29 mouse cellular contexts compared by ENCODE assay signal in the genomic region with DNA sequence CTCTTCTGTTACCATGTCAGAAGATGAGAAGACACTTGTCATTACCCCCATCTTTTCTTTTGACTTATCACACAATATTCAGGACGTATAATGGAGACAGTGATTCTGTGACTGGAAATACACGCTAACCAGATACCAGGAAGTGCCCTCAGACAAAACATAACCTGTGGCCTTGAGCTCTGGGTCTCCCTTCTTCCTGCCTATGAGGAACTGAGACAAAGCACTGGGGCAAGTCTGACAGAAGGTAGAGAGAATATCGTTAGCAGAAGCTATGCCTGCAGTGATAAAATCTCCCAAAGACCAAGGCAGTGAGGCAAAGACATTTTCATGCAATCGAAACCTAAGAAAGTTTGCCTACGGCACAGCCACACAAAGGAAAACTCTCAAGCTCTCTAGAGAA. TPM values are rescaled to one million over a fixed set of nuclear protein-coding genes. Genes with fewer than 3 reads are reported as not detected.
DNase-seq lines count a peak whose midpoint lies in the region; ATAC-seq lines count a peak whose summit lies in the region.
"Had no signal": no experiment of that assay in that cellular context is flagged by ENCODE, and none has a peak within 500 bp of the region (broad histone marks: within the 10 kb centered on the region; RNA-seq: fewer than 3 reads in every experiment).

No protein-coding gene starts in this region.

- H3K27me3 ChIP-seq in stomach, embryonic 16.5 days (ENCODE audit: control insufficient read depth, insufficient read depth, low read length) = no peaks in the 10 kb centered on the region
- no peaks in the 10 kb centered on the region for H3K27me3 ChIP-seq in heart, embryonic 12.5 days (replicated peaks)
- H3K27me3 ChIP-seq: embryonic facial prominence, embryonic 12.5 days; forebrain, embryonic 13.5 days; hindbrain, embryonic 12.5 days; limb, embryonic 13.5 days; liver, embryonic 13.5 days; lung, embryonic 15.5 days had no signal

- peaks cover 4% of the 10 kb centered on the region; the same call in 1 of the 2 replicates for H3K36me3 ChIP-seq in stomach, embryonic 16.5 days (ENCODE audit: control insufficient read depth, insufficient read depth, low read length)
- H3K36me3 ChIP-seq in heart, embryonic 12.5 days = peaks cover 44% of the 10 kb centered on the region

- peak; percentile 31; the same call in 1 of the 2 replicates for ATAC-seq in granulocyte monocyte progenitor cell, adult 5-6 weeks (replicated peaks; ENCODE audit: poor library complexity, severe bottlenecking)
- no peak for ATAC-seq in stomach, embryonic 16.5 days (ENCODE audit: insufficient read depth, low FRiP score)
- ATAC-seq in heart, embryonic 12.5 days (ENCODE audit: insufficient number of reproducible peaks, low FRiP score) = no peak
- ATAC-seq: forebrain, embryonic 13.5 days; inflammation-experienced regulatory T-cells, adult 6 months had no signal

- H3K9ac ChIP-seq in stomach, embryonic 16.5 days (ENCODE audit: low read length) = peak overlapping the region; percentile 39
- H3K9ac ChIP-seq in heart, embryonic 12.5 days = no peak overlapping the region
- H3K9ac ChIP-seq: embryonic facial prominence, embryonic 12.5 days; forebrain, embryonic 13.5 days; hindbrain, embryonic 12.5 days; limb, embryonic 13.5 days; liver, embryonic 13.5 days; lung, embryonic 15.5 days had no signal

- H3K4me3 ChIP-seq in stomach, embryonic 16.5 days (replicated peaks; ENCODE audit: low read length) = no peak overlapping the region
- H3K4me3 ChIP-seq in heart, embryonic 12.5 days = no peak overlapping the region
- H3K4me3 ChIP-seq: embryonic facial prominence, embryonic 12.5 days; erythroblast, embryonic 14.5 days; forebrain, embryonic 13.5 days; hindbrain, embryonic 12.5 days; limb, embryonic 13.5 days; liver, embryonic 13.5 days; lung, embryonic 15.5 days; midbrain, embryonic 10.5 days had no signal

- H3K4me2 ChIP-seq in stomach, embryonic 16.5 days (ENCODE audit: low read depth, low read length) = no peak overlapping the region
- no peak overlapping the region for H3K4me2 ChIP-seq in heart, embryonic 12.5 days
- H3K4me2 ChIP-seq: embryonic facial prominence, embryonic 12.5 days; forebrain, embryonic 13.5 days; hindbrain, embryonic 12.5 days; limb, embryonic 13.5 days; liver, embryonic 13.5 days; lung, embryonic 15.5 days had no signal

- DNase-seq in spleen, postnatal 36 days (ENCODE audit: low spot score in 2 of 2) = peak; percentile 39 to 46
- DNase-seq in spleen, postnatal 14 days (ENCODE audit: low spot score in 2 of 2) = no peak
- DNase-seq in CD4-positive helper T cell, adult 2 months (ENCODE audit: low read depth, low spot score) = peak; percentile 26
- no peak for DNase-seq in layer of hippocampus, postnatal 14 days (ENCODE audit: low spot score in 2 of 2)
- DNase-seq: adrenal gland, postnatal 36 days; cerebellum, adult 18-20 months; gastrocnemius, postnatal 36 days; heart, postnatal 14 days; kidney, postnatal 4 days; liver, embryonic 13.5 days; lung, postnatal 4 days had no signal

- H3K4me1 ChIP-seq in stomach, embryonic 16.5 days (ENCODE audit: control insufficient read depth, insufficient read depth, low read length) = peaks cover 8% of the 10 kb centered on the region
- H3K4me1 ChIP-seq in heart, embryonic 12.5 days (replicated peaks) = no peaks in the 10 kb centered on the region
- H3K4me1 ChIP-seq: embryonic facial prominence, embryonic 12.5 days; forebrain, embryonic 13.5 days; hindbrain, embryonic 12.5 days; limb, embryonic 13.5 days; lung, embryonic 15.5 days; midbrain, embryonic 10.5 days had no signal

- 58% methylated on average over 5 of the region's 5 CpGs for WGBS in stomach, embryonic 16.5 days
- WGBS in heart, embryonic 12.5 days = 78% methylated on average over 5 of the region's 5 CpGs

- H3K9me3 ChIP-seq in stomach, embryonic 16.5 days (replicated peaks; ENCODE audit: control insufficient read depth, low read length) = no peaks in the 10 kb centered on the region
- no peaks in the 10 kb centered on the region for H3K9me3 ChIP-seq in heart, embryonic 12.5 days (replicated peaks)
- H3K9me3 ChIP-seq: embryonic facial prominence, embryonic 12.5 days; forebrain, embryonic 13.5 days; hindbrain, embryonic 12.5 days; limb, embryonic 13.5 days; liver, embryonic 13.5 days; lung, embryonic 15.5 days; midbrain, embryonic 10.5 days had no signal

- H3K27ac ChIP-seq in stomach, embryonic 16.5 days (ENCODE audit: low read length) = peak overlapping the region; percentile 79
- no peak overlapping the region for H3K27ac ChIP-seq in heart, embryonic 12.5 days (ENCODE audit: poor library complexity, severe bottlenecking)
- H3K27ac ChIP-seq: embryonic facial prominence, embryonic 12.5 days; forebrain, embryonic 13.5 days; hindbrain, embryonic 12.5 days; limb, embryonic 13.5 days; liver, embryonic 13.5 days; lung, embryonic 15.5 days; midbrain, embryonic 10.5 days had no signal

RNA-seq across cellular contexts. Expression of a gene that starts 8.7 kb away (rescaled TPM):
- total RNA-seq in granulocyte monocyte progenitor cell, adult 5-6 weeks (2014; fragmentation: Nextera tagmentation) = 74.9 and 81.9 TPM in 2 replicates
- total RNA-seq in granulocyte monocyte progenitor cell, adult 5-6 weeks (2017) = 71.6 and 73.7 TPM in 2 replicates
- polyA plus RNA-seq in stomach, embryonic 16.5 days (2015; fragmentation: Nextera tagmentation; extraction: Ambion mirVana) = 112 and 114 TPM in 2 replicates
- polyA plus RNA-seq in heart, embryonic 12.5 days (2016; fragmentation: Nextera tagmentation; extraction: Ambion mirVana) = 26.4 and 26.7 TPM in 2 replicates
- 10 to 100 TPM; 18.2 to 19.6 TPM for total RNA-seq in layer of hippocampus, postnatal 14 days (2021)

RNA-seq across cellular contexts. Expression of a gene that starts 15.1 kb away (rescaled TPM):
- total RNA-seq in granulocyte monocyte progenitor cell, adult 5-6 weeks (2014; fragmentation: Nextera tagmentation) = not detected in 2 replicates
- total RNA-seq in granulocyte monocyte progenitor cell, adult 5-6 weeks (2017) = not detected in 2 replicates
- not detected in 2 replicates for polyA plus RNA-seq in stomach, embryonic 16.5 days (2015; fragmentation: Nextera tagmentation; extraction: Ambion mirVana)
- polyA plus RNA-seq in heart, embryonic 12.5 days (2016; fragmentation: Nextera tagmentation; extraction: Ambion mirVana) = not detected in 2 replicates
- not detected for total RNA-seq in layer of hippocampus, postnatal 14 days (2021)
- total RNA-seq: adrenal gland, postnatal 36 days; gastrocnemius, postnatal 36 days; heart, postnatal 14 days; layer of hippocampus, postnatal 10 days; left cerebral cortex, postnatal 10 days; MEL; midbrain, postnatal 0 days had no signal
- polyA plus RNA-seq: cortical plate, adult 2 months; embryonic facial prominence, embryonic 12.5 days; erythroblast, embryonic 14.5 days; forebrain, embryonic 13.5 days; hindbrain, embryonic 12.5 days; inflammation-experienced regulatory T-cells, adult 6 months; kidney, embryonic 14.5 days; limb, embryonic 13.5 days; liver, embryonic 13.5 days; lung, embryonic 15.5 days; midbrain, embryonic 10.5 days; midbrain, postnatal 0 days; urinary bladder, adult 2 months had no signal

RNA-seq across cellular contexts. Expression of a gene that starts 28.4 kb away (rescaled TPM):
- total RNA-seq in granulocyte monocyte progenitor cell, adult 5-6 weeks (2014; fragmentation: Nextera tagmentation) = 106 and 107 TPM in 2 replicates
- 76.1 and 89.2 TPM in 2 replicates for total RNA-seq in granulocyte monocyte progenitor cell, adult 5-6 weeks (2017)
- 111 and 115 TPM in 2 replicates for polyA plus RNA-seq in stomach, embryonic 16.5 days (2015; fragmentation: Nextera tagmentation; extraction: Ambion mirVana)
- 115 and 117 TPM in 2 replicates for polyA plus RNA-seq in heart, embryonic 12.5 days (2016; fragmentation: Nextera tagmentation; extraction: Ambion mirVana)
- total RNA-seq in layer of hippocampus, postnatal 14 days (2021) = 100 to 1,000 TPM; 149 to 156 TPM

RNA-seq across cellular contexts. Expression of a gene that starts 30.3 kb away (rescaled TPM):
- 0.88 and 3.3 TPM in 2 replicates for total RNA-seq in granulocyte monocyte progenitor cell, adult 5-6 weeks (2014; fragmentation: Nextera tagmentation)
- 1.1 and 1.6 TPM in 2 replicates for total RNA-seq in granulocyte monocyte progenitor cell, adult 5-6 weeks (2017)
- polyA plus RNA-seq in stomach, embryonic 16.5 days (2015; fragmentation: Nextera tagmentation; extraction: Ambion mirVana) = 18.2 and 23.1 TPM in 2 replicates
- polyA plus RNA-seq in heart, embryonic 12.5 days (2016; fragmentation: Nextera tagmentation; extraction: Ambion mirVana) = 7.2 and 9.1 TPM in 2 replicates
- total RNA-seq in layer of hippocampus, postnatal 14 days (2021) = 1 to 10 TPM; 1.3 to 1.6 TPM

RNA-seq across cellular contexts. Expression of a gene that starts 54.6 kb away (rescaled TPM):
- total RNA-seq in granulocyte monocyte progenitor cell, adult 5-6 weeks (2014; fragmentation: Nextera tagmentation) = not detected in 2 replicates
- total RNA-seq in granulocyte monocyte progenitor cell, adult 5-6 weeks (2017) = not detected in 2 replicates
- polyA plus RNA-seq in stomach, embryonic 16.5 days (2015; fragmentation: Nextera tagmentation; extraction: Ambion mirVana) = 0.23 and 0.31 TPM in 2 replicates
- polyA plus RNA-seq in heart, embryonic 12.5 days (2016; fragmentation: Nextera tagmentation; extraction: Ambion mirVana) = 0.05 TPM in 1 of 2 replicates, not detected in the other
- 10 to 100 TPM; 50.0 to 53.3 TPM for total RNA-seq in layer of hippocampus, postnatal 14 days (2021)
- total RNA-seq: gastrocnemius, postnatal 36 days had no signal
- polyA plus RNA-seq: inflammation-experienced regulatory T-cells, adult 6 months; kidney, embryonic 14.5 days; liver, embryonic 13.5 days had no signal

Comparison
In these comparisons a context has a peak if more than half of its experiments do, and no peak if none do; other contexts are left out.
1. DNase-seq: peak in spleen, postnatal 36 days (2 of 2) and CD4-positive helper T cell, adult 2 months (single experiment); none in spleen, postnatal 14 days (0 of 2) and layer of hippocampus, postnatal 14 days (0 of 2).